14 mouse cellular contexts compared by ENCODE assay signal in the genomic region with DNA sequence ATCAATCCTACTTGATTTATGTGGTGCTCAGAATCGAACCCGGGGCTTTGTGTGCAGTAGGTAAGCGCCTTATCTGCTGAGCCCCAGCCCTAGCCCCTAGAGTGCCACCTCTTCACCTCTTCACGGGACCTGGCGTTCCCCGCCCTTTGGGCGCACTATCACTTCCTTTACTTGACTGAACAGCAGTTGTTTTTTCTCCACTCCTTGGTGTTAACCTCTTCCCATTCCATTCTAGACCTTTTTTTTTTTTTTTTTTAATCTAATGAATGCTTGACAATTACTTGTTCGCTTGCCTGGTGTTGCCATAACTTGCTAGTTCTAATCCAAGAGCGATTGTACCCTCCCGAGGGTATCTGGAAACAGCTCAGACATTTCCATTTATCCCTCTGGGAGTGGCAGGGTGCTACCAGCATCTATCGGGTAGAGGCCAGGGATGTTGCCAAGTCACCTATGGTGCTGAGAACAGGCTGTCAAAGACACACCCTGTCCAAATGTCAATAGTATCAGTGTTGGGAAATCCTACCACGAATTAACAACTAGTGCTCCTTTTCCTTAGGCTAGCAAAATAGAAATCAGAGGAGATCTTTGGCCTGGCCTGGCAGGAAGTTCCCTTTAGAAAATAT. TPM values are rescaled to one million over a fixed set of nuclear protein-coding genes. Genes with fewer than 3 reads are reported as not detected.
A peak's percentile ranks its signal among the peaks of the same experiment; 100 is the strongest.
DNase-seq lines count a peak whose midpoint lies in the region; ATAC-seq and TF ChIP-seq lines count a peak whose summit lies in the region.
"Had no signal": no experiment of that assay in that cellular context is flagged by ENCODE, and none has a peak within 500 bp of the region (broad histone marks: within the 10 kb centered on the region; RNA-seq: fewer than 3 reads in every experiment).

No protein-coding gene starts in this region.

- no peak overlapping the region for H3K4me3 ChIP-seq in heart, embryonic 12.5 days
- H3K4me3 ChIP-seq in liver, postnatal 0 days (ENCODE audit: low read depth, low read length) = no peak overlapping the region
- no peak overlapping the region for H3K4me3 ChIP-seq in intestine, embryonic 16.5 days (ENCODE audit: low read length)
- no peak overlapping the region for H3K4me3 ChIP-seq in stomach, embryonic 16.5 days (replicated peaks; ENCODE audit: low read length)
- H3K4me3 ChIP-seq: forebrain, embryonic 10.5 days; left cerebral cortex, adult 2 months; liver, embryonic 13.5 days; midbrain, embryonic 12.5 days had no signal

- 69% methylated on average over 12 of the region's 12 CpGs for WGBS in heart, embryonic 12.5 days
- WGBS in liver, postnatal 0 days (ENCODE audit: insufficient replicate concordance) = 57% methylated on average over 12 of the region's 12 CpGs
- WGBS in intestine, embryonic 16.5 days = 62% methylated on average over 12 of the region's 12 CpGs
- 59% methylated on average over 12 of the region's 12 CpGs for WGBS in stomach, embryonic 16.5 days

- no peaks in the 10 kb centered on the region for H3K9me3 ChIP-seq in heart, embryonic 12.5 days (replicated peaks)
- no peaks in the 10 kb centered on the region for H3K9me3 ChIP-seq in liver, postnatal 0 days (ENCODE audit: low read length)
- no peaks in the 10 kb centered on the region for H3K9me3 ChIP-seq in intestine, embryonic 16.5 days (ENCODE audit: control insufficient read depth, low read length)
- H3K9me3 ChIP-seq in stomach, embryonic 16.5 days (replicated peaks; ENCODE audit: control insufficient read depth, low read length) = no peaks in the 10 kb centered on the region
- H3K9me3 ChIP-seq: forebrain, embryonic 10.5 days; liver, embryonic 13.5 days; midbrain, embryonic 12.5 days had no signal

- ATAC-seq in heart, embryonic 12.5 days (ENCODE audit: insufficient number of reproducible peaks, low FRiP score) = no peak
- no peak for ATAC-seq in liver, postnatal 0 days
- peak; percentile 63 for ATAC-seq in intestine, embryonic 16.5 days
- peak; percentile 26; the same call in 1 of the 2 replicates for ATAC-seq in stomach, embryonic 16.5 days (ENCODE audit: insufficient read depth, low FRiP score)
- ATAC-seq in megakaryocyte, adult 5-6 weeks (ENCODE audit: poor library complexity, severe bottlenecking) = no peak
- ATAC-seq: CD4-positive, CD25-positive, alpha-beta regulatory T cell, adult 4 months; Patski had no signal

- intact Hi-C loops in heart, postnatal 25 days (cut with DNase I) = no loop called here

- peak overlapping the region; percentile 55; the same call in 1 of the 2 replicates for H3K4me2 ChIP-seq in heart, embryonic 12.5 days
- H3K4me2 ChIP-seq in liver, postnatal 0 days (ENCODE audit: low read depth, low read length) = peak overlapping the region; percentile 44; the same call in 1 of the 2 replicates
- H3K4me2 ChIP-seq in intestine, embryonic 16.5 days (ENCODE audit: low read depth, low read length) = peak overlapping the region; percentile 32; the same call in 1 of the 2 replicates
- peak overlapping the region; percentile 42; the same call in 1 of the 2 replicates for H3K4me2 ChIP-seq in stomach, embryonic 16.5 days (ENCODE audit: low read depth, low read length)
- H3K4me2 ChIP-seq: midbrain, embryonic 12.5 days had no signal

- no peak overlapping the region for H3K9ac ChIP-seq in heart, embryonic 12.5 days
- H3K9ac ChIP-seq in liver, postnatal 0 days (replicated peaks) = no peak overlapping the region
- no peak overlapping the region for H3K9ac ChIP-seq in intestine, embryonic 16.5 days (ENCODE audit: low read depth, low read length)
- H3K9ac ChIP-seq in stomach, embryonic 16.5 days (ENCODE audit: low read length) = no peak overlapping the region
- H3K9ac ChIP-seq: liver, embryonic 13.5 days; midbrain, embryonic 12.5 days had no signal

- no peak for DNase-seq in heart, postnatal 25 days (ENCODE audit: low spot score)
- DNase-seq in liver, postnatal 0 days = no peak
- no peak for DNase-seq in liver
- DNase-seq in left cerebral cortex, adult 18-20 months (ENCODE audit: low spot score in 2 of 2) = no peak
- DNase-seq: liver, embryonic 13.5 days had no signal

- no peak overlapping the region for H3K27ac ChIP-seq in heart, embryonic 12.5 days (ENCODE audit: poor library complexity, severe bottlenecking)
- peak overlapping the region; percentile 61 for H3K27ac ChIP-seq in liver, postnatal 0 days (ENCODE audit: low read depth)
- peak overlapping the region; percentile 88 for H3K27ac ChIP-seq in intestine, embryonic 16.5 days (ENCODE audit: low read length)
- H3K27ac ChIP-seq in stomach, embryonic 16.5 days (ENCODE audit: low read length) = peak overlapping the region; percentile 83
- H3K27ac ChIP-seq: forebrain, embryonic 10.5 days; left cerebral cortex, adult 2 months; liver, embryonic 13.5 days; midbrain, embryonic 12.5 days had no signal

- H3K36me3 ChIP-seq in heart, embryonic 12.5 days = no peaks in the 10 kb centered on the region
- no peaks in the 10 kb centered on the region for H3K36me3 ChIP-seq in liver, postnatal 0 days (replicated peaks; ENCODE audit: insufficient read depth, low read length)
- H3K36me3 ChIP-seq in intestine, embryonic 16.5 days (ENCODE audit: control insufficient read depth, insufficient read depth, low read length) = no peaks in the 10 kb centered on the region
- H3K36me3 ChIP-seq in stomach, embryonic 16.5 days (ENCODE audit: control insufficient read depth, insufficient read depth, low read length) = no peaks in the 10 kb centered on the region
- H3K36me3 ChIP-seq: forebrain, embryonic 10.5 days; liver, embryonic 13.5 days; midbrain, embryonic 12.5 days had no signal

- TF ChIP-seq EP300 in liver, postnatal 0 days (IDR thresholded peaks at IDR 0.05; ENCODE audit: low read depth) = no peak

- H3K27me3 ChIP-seq in heart, embryonic 12.5 days (replicated peaks) = 0 out of 2 replicates have a peak, but pooled peaks cover 3% of the 10 kb centered on the region
- no peaks in the 10 kb centered on the region for H3K27me3 ChIP-seq in liver, postnatal 0 days (ENCODE audit: insufficient read depth, low read length)
- H3K27me3 ChIP-seq in intestine, embryonic 16.5 days (replicated peaks; ENCODE audit: control insufficient read depth, insufficient read depth, low read length) = no peaks in the 10 kb centered on the region
- no peaks in the 10 kb centered on the region for H3K27me3 ChIP-seq in stomach, embryonic 16.5 days (ENCODE audit: control insufficient read depth, insufficient read depth, low read length)
- H3K27me3 ChIP-seq: midbrain, embryonic 12.5 days; Patski had no signal

- H3K4me1 ChIP-seq in heart, embryonic 12.5 days (replicated peaks) = peaks cover 16% of the 10 kb centered on the region
- peaks cover 34% of the 10 kb centered on the region for H3K4me1 ChIP-seq in liver, postnatal 0 days (ENCODE audit: insufficient read depth)
- peaks cover 18% of the 10 kb centered on the region for H3K4me1 ChIP-seq in intestine, embryonic 16.5 days (ENCODE audit: control insufficient read depth, insufficient read depth, low read length)
- H3K4me1 ChIP-seq in stomach, embryonic 16.5 days (ENCODE audit: control insufficient read depth, insufficient read depth, low read length) = peaks cover 12% of the 10 kb centered on the region

- TF ChIP-seq CTCF in liver, postnatal 0 days (IDR thresholded peaks at IDR 0.05; ENCODE audit: low read depth) = no peak

RNA-seq across cellular contexts. Expression of gene Pptc7, which starts 4.3 kb away (rescaled TPM):
- 13.4 and 14.3 TPM in 2 replicates for polyA plus RNA-seq in heart, embryonic 12.5 days (2016; fragmentation: Nextera tagmentation; extraction: Ambion mirVana)
- total RNA-seq in heart, postnatal 25 days (2021) = 10 to 100 TPM; 91.3 to 93.5 TPM
- 4.4 and 5.6 TPM in 2 replicates for polyA plus RNA-seq in liver, postnatal 0 days (2015; fragmentation: Nextera tagmentation; extraction: Ambion mirVana)
- polyA plus RNA-seq in intestine, embryonic 16.5 days (2015; fragmentation: Nextera tagmentation; extraction: Ambion mirVana) = 6.8 and 9.9 TPM in 2 replicates
- 8.0 and 8.3 TPM in 2 replicates for polyA plus RNA-seq in stomach, embryonic 16.5 days (2015; fragmentation: Nextera tagmentation; extraction: Ambion mirVana)
- total RNA-seq in megakaryocyte, adult 5-6 weeks (2015) = 18.6 and 18.8 TPM in 2 replicates
- total RNA-seq in megakaryocyte, adult 5-6 weeks (2017) = 19.9 and 22.0 TPM in 2 replicates
- 10 to 100 TPM; 42.0 to 50.5 TPM for total RNA-seq in left cerebral cortex, adult 18-20 months (2021)

RNA-seq across cellular contexts. Expression of gene Tctn1, which starts 15.7 kb away (rescaled TPM):
- 2.7 and 3.2 TPM in 2 replicates for polyA plus RNA-seq in heart, embryonic 12.5 days (2016; fragmentation: Nextera tagmentation; extraction: Ambion mirVana)
- 1 to 10 TPM; 3.5 to 4.7 TPM for total RNA-seq in heart, postnatal 25 days (2021)
- polyA plus RNA-seq in liver, postnatal 0 days (2015; fragmentation: Nextera tagmentation; extraction: Ambion mirVana) = 1.1 and 1.2 TPM in 2 replicates
- polyA plus RNA-seq in intestine, embryonic 16.5 days (2015; fragmentation: Nextera tagmentation; extraction: Ambion mirVana) = 3.2 and 3.5 TPM in 2 replicates
- polyA plus RNA-seq in stomach, embryonic 16.5 days (2015; fragmentation: Nextera tagmentation; extraction: Ambion mirVana) = 5.0 and 7.2 TPM in 2 replicates
- 3.2 and 4.3 TPM in 2 replicates for total RNA-seq in megakaryocyte, adult 5-6 weeks (2015)
- total RNA-seq in megakaryocyte, adult 5-6 weeks (2017) = 3.5 and 6.5 TPM in 2 replicates
- total RNA-seq in left cerebral cortex, adult 18-20 months (2021) = 10 to 100 TPM; 10.3 to 14.6 TPM

Comparison
In these comparisons a context has a peak if more than half of its experiments do, and no peak if none do; other contexts are left out.
1. ATAC-seq: peak in intestine, embryonic 16.5 days (single experiment) and stomach, embryonic 16.5 days (single experiment); none in heart, embryonic 12.5 days (single experiment), liver, postnatal 0 days (single experiment) and megakaryocyte, adult 5-6 weeks (single experiment).
2. Peak in every context shown above with its lines, with median percentiles within 50 percentile points of each other: H3K4me2 ChIP-seq.